Mouse (Mus musculus) CD8-positive naive resting alpha-beta T cell, adult 2 months (primary cell): ENCODE measurements around the gene Ppp2r2d.

Experiments
- DNase-seq, 2 experiments: peaks; one replicate each; pipeline ENCODE4 v3.0.0; 2022; ENCODE audit warnings: low read depth in 2 of 2, low spot score in 2 of 2

Gene Ppp2r2d

GRCm38 (mm10) chr7:138845544-138846391, at the start of gene Ppp2r2d, which contains the start of gene Mapk1ip1:
TSS of gene Ppp2r2d (plus strand) at chr7:138846079.
TSS of gene Mapk1ip1 (minus strand) at chr7:138846273.
- DNase-seq, result peak; percentile 94 to 95

- DNase-seq, result no peak
Measured at GRCm38 (mm10) chr7:138803386-138803785, 42.5 kb upstream of the Ppp2r2d start.

GRCm38 (mm10) chr7:138807146-138807545, 38.7 kb upstream of the Ppp2r2d start:
- DNase-seq, result no peak

- no peak for DNase-seq
Measured at GRCm38 (mm10) chr7:138813213-138813875, 32.5 kb upstream of the Ppp2r2d start.

GRCm38 (mm10) chr7:138818314-138818713, 27.6 kb upstream of the Ppp2r2d start:
- no peak for DNase-seq

- DNase-seq, result no peak
Measured at GRCm38 (mm10) chr7:138824423-138824822, 21.5 kb upstream of the Ppp2r2d start.

- no peak for DNase-seq
Measured at GRCm38 (mm10) chr7:138824995-138825756, 20.7 kb upstream of the Ppp2r2d start.

- peak; percentile 30 to 40 for DNase-seq
Measured at GRCm38 (mm10) chr7:138827812-138828211, 18.1 kb upstream of the Ppp2r2d start.

GRCm38 (mm10) chr7:138835028-138835427, 10.9 kb upstream of the Ppp2r2d start:
- DNase-seq, result no peak

GRCm38 (mm10) chr7:138840594-138841021, 5.3 kb upstream of the Ppp2r2d start:
- peak; percentile 44 to 63 for DNase-seq

GRCm38 (mm10) chr7:138841436-138842151, 4.3 kb upstream of the Ppp2r2d start:
- no peak for DNase-seq

GRCm38 (mm10) chr7:138843421-138843820, 2.5 kb upstream of the Ppp2r2d start:
- DNase-seq, result no peak

- no peak for DNase-seq
Measured at GRCm38 (mm10) chr7:138845111-138845510, 768 bp upstream of the Ppp2r2d start.

- DNase-seq, result no peak
Measured at GRCm38 (mm10) chr7:138846502-138846991, 668 bp downstream of the Ppp2r2d start.

GRCm38 (mm10) chr7:138847316-138848027, 1.6 kb downstream of the Ppp2r2d start:
- DNase-seq, result no peak

- DNase-seq, result no peak
Measured at GRCm38 (mm10) chr7:138848028-138848920, 2.4 kb downstream of the Ppp2r2d start.

GRCm38 (mm10) chr7:138850083-138850482, 4.2 kb downstream of the Ppp2r2d start:
- DNase-seq, result no peak

GRCm38 (mm10) chr7:138853417-138854031, 7.6 kb downstream of the Ppp2r2d start:
- no peak for DNase-seq

GRCm38 (mm10) chr7:138854201-138854600, 8.3 kb downstream of the Ppp2r2d start:
- DNase-seq, result no peak
